Mouse (Mus musculus) stomach, embryonic 16.5 days (tissue): ENCODE results near the gene Tarbp1. TPM values are rescaled to one million over a fixed set of nuclear protein-coding genes. Genes with fewer than 3 reads are reported as not detected.

Source experiments
- ATAC-seq: fragments of 200-750 bp; cut with Nextera tagmentation; 2 replicates; pipeline ENCODE4 v1.8.0; 2017; ENCODE audit warnings: moderate number of reproducible peaks, moderate TSS enrichment; ENCODE audit not compliant: insufficient read depth, low FRiP score
- H3K27ac ChIP-seq: fragments of 300-500 bp; sonication (generic); 2 replicates; pipeline ENCODE4 v1.5.1; 2014; ENCODE audit warnings: low read length
- H3K27me3 ChIP-seq: fragments of 300-500 bp; sonication (generic); 2 replicates; pipeline ENCODE4 v1.6.1; 2014; ENCODE audit warnings: low read length, control low read depth, mixed read lengths; ENCODE audit not compliant: control insufficient read depth, insufficient read depth
- H3K36me3 ChIP-seq: fragments of 300-500 bp; sonication (generic); 2 replicates; pipeline ENCODE4 v1.6.1; 2014; ENCODE audit warnings: low read length; ENCODE audit not compliant: control insufficient read depth, insufficient read depth
- H3K4me1 ChIP-seq: fragments of 300-500 bp; sonication (generic); 2 replicates; pipeline ENCODE4 v1.6.1; 2014; ENCODE audit warnings: low read length, control low read depth, mixed read lengths; ENCODE audit not compliant: control insufficient read depth, insufficient read depth
- H3K4me2 ChIP-seq: fragments of 300-500 bp; sonication (generic); 2 replicates; pipeline ENCODE4 v1.6.1; 2014; ENCODE audit warnings: low read depth, low read length, mixed read lengths
- H3K4me3 ChIP-seq: fragments of 300-500 bp; sonication (generic); replicated peaks from 2 replicates; pipeline ENCODE4 v1.5.1; 2014; ENCODE audit warnings: mild to moderate bottlenecking, low read length
- H3K9ac ChIP-seq: fragments of 300-500 bp; sonication (generic); 2 replicates; pipeline ENCODE4 v1.6.1; 2014; ENCODE audit warnings: low read length
- H3K9me3 ChIP-seq: fragments of 300-500 bp; sonication (generic); replicated peaks from 2 replicates; pipeline ENCODE4 v1.6.1; 2016; ENCODE audit warnings: low read length, control low read depth; ENCODE audit not compliant: control insufficient read depth
- WGBS: fragments of 180-500 bp; shearing (Covaris S2); extraction: QIAGEN DNeasy Blood & Tissue Kit; methylation state at CpG from one replicate; pipeline ENCODE4 v1.1.7; 2014; 5-methylcytosine and 5-hydroxymethylcytosine counted together
- polyA plus RNA-seq: library from polyadenylated mRNA; unstranded; fragments of >200 nt; fragmentation: Nextera tagmentation; extraction: Ambion mirVana; gene quantifications from 2 replicates; pipeline ENCODE4 v1.2.1, GENCODE M21; 2015

Gene Tarbp1
- polyA plus RNA-seq, 1 experiment from 2014 or later, result 2.2 TPM

- 73% methylated on average over 6 of the region's 6 CpGs for WGBS
Observed at GRCm38 (mm10) chr8:126509635-126510034, 34.8 kb upstream of the Tarbp1 start.

GRCm38 (mm10) chr8:126508871-126509586 lies 34.2 kb upstream of the Tarbp1 start:
- ATAC-seq, result no peak
- Histone ChIP-seq H3K36me3 (no peaks in the 10 kb centered on the region), H3K9ac (no peak overlapping the region), H3K27me3 (no peaks in the 10 kb centered on the region), H3K4me2 (no peak overlapping the region), H3K27ac (no peak overlapping the region), H3K4me1 (no peaks in the 10 kb centered on the region), H3K9me3 (0 out of 2 replicates have a peak, but pooled peaks cover 6% of the 10 kb centered on the region), H3K4me3 (no peak overlapping the region)
- 82% methylated on average over 8 of the region's 8 CpGs for WGBS

More at GRCm38 (mm10) chr8:126509635-126510034, 34.8 kb upstream of the Tarbp1 start:
- no peaks in the 10 kb centered on the region for H3K36me3 ChIP-seq
- no peak overlapping the region for H3K4me3 ChIP-seq
- H3K9me3 ChIP-seq, result 0 out of 2 replicates have a peak, but pooled peaks cover 6% of the 10 kb centered on the region
- H3K4me2 ChIP-seq, result no peak overlapping the region
- H3K27me3 ChIP-seq, result no peaks in the 10 kb centered on the region
- no peaks in the 10 kb centered on the region for H3K4me1 ChIP-seq
- H3K27ac ChIP-seq, result no peak overlapping the region
- H3K9ac ChIP-seq, result no peak overlapping the region
- no peak for ATAC-seq

- Histone ChIP-seq H3K36me3 (no peaks in the 10 kb centered on the region), H3K27ac (no peak overlapping the region), H3K9me3 (0 out of 2 replicates have a peak, but pooled peaks cover 6% of the 10 kb centered on the region), H3K4me2 (no peak overlapping the region), H3K27me3 (no peaks in the 10 kb centered on the region), H3K4me3 (no peak overlapping the region), H3K4me1 (no peaks in the 10 kb centered on the region), H3K9ac (no peak overlapping the region)
- 82% methylated on average over 2 of the region's 2 CpGs for WGBS
- ATAC-seq, result no peak
Observed at GRCm38 (mm10) chr8:126508221-126508620, 33.4 kb upstream of the Tarbp1 start.

GRCm38 (mm10) chr8:126504492-126505182 lies 29.8 kb upstream of the Tarbp1 start:
- ATAC-seq, result no peak
- H3K4me2 ChIP-seq, result no peak overlapping the region
- no peak overlapping the region for H3K4me3 ChIP-seq
- H3K9ac ChIP-seq, result no peak overlapping the region
- WGBS, result 70% methylated on average over 16 of the region's 16 CpGs
- H3K27me3 ChIP-seq, result no peaks in the 10 kb centered on the region
- 0 out of 2 replicates have a peak, but pooled peaks cover 6% of the 10 kb centered on the region for H3K9me3 ChIP-seq
- no peaks in the 10 kb centered on the region for H3K36me3 ChIP-seq
- H3K4me1 ChIP-seq, result no peaks in the 10 kb centered on the region
- H3K27ac ChIP-seq, result no peak overlapping the region

GRCm38 (mm10) chr8:126502722-126503121 lies 27.9 kb upstream of the Tarbp1 start:
- Histone ChIP-seq H3K9ac (no peak overlapping the region), H3K4me3 (no peak overlapping the region), H3K4me1 (peaks cover 10% of the 10 kb centered on the region; the same call in 1 of the 2 replicates), H3K36me3 (no peaks in the 10 kb centered on the region), H3K27me3 (no peaks in the 10 kb centered on the region), H3K4me2 (no peak overlapping the region), H3K27ac (no peak overlapping the region), H3K9me3 (0 out of 2 replicates have a peak, but pooled peaks cover 6% of the 10 kb centered on the region)
- WGBS, result 48% methylated on average over 2 of the region's 2 CpGs
- ATAC-seq, result peak; percentile 30; the same call in 1 of the 2 replicates

- H3K27me3 ChIP-seq, result no peaks in the 10 kb centered on the region
- H3K9ac ChIP-seq, result no peak overlapping the region
- whole genome bisulfite sequencing, result 92% methylated on average over 2 of the region's 2 CpGs
- H3K4me1 ChIP-seq, result peaks cover 10% of the 10 kb centered on the region; the same call in 1 of the 2 replicates
- H3K4me2 ChIP-seq, result no peak overlapping the region
- no peaks in the 10 kb centered on the region for H3K36me3 ChIP-seq
- H3K9me3 ChIP-seq, result no peaks in the 10 kb centered on the region
- ATAC-seq, result no peak
- H3K27ac ChIP-seq, result no peak overlapping the region
- H3K4me3 ChIP-seq, result no peak overlapping the region
Observed at GRCm38 (mm10) chr8:126499371-126499770, 24.5 kb upstream of the Tarbp1 start.

- H3K36me3 ChIP-seq, result no peaks in the 10 kb centered on the region
- no peak overlapping the region for H3K4me2 ChIP-seq
- H3K27me3 ChIP-seq, result no peaks in the 10 kb centered on the region
- ATAC-seq, result no peak
- peaks cover 10% of the 10 kb centered on the region; the same call in 1 of the 2 replicates for H3K4me1 ChIP-seq
- H3K9ac ChIP-seq, result peak overlapping the region; percentile 71
- 39% methylated on average over 6 of the region's 6 CpGs for WGBS
- no peaks in the 10 kb centered on the region for H3K9me3 ChIP-seq
- H3K4me3 ChIP-seq, result no peak overlapping the region; the same call in 1 of the 2 replicates
- H3K27ac ChIP-seq, result peak overlapping the region; percentile 64
Observed at GRCm38 (mm10) chr8:126498465-126498864, 23.6 kb upstream of the Tarbp1 start.

GRCm38 (mm10) chr8:126497541-126498428 lies 22.9 kb upstream of the Tarbp1 start:
- Histone ChIP-seq H3K27ac (peak overlapping the region; percentile 64), H3K4me1 (peaks cover 10% of the 10 kb centered on the region; the same call in 1 of the 2 replicates), H3K9me3 (no peaks in the 10 kb centered on the region), H3K36me3 (no peaks in the 10 kb centered on the region), H3K4me2 (peak overlapping the region; percentile 55), H3K4me3 (peak overlapping the region; percentile 35), H3K27me3 (no peaks in the 10 kb centered on the region), H3K9ac (peak overlapping the region; percentile 71)
- 20% methylated on average over 27 of the region's 27 CpGs for WGBS
- ATAC-seq, result peak; percentile 93
